Comparison of ENCODE assay signal across 41 mouse cellular contexts in the genomic region with DNA sequence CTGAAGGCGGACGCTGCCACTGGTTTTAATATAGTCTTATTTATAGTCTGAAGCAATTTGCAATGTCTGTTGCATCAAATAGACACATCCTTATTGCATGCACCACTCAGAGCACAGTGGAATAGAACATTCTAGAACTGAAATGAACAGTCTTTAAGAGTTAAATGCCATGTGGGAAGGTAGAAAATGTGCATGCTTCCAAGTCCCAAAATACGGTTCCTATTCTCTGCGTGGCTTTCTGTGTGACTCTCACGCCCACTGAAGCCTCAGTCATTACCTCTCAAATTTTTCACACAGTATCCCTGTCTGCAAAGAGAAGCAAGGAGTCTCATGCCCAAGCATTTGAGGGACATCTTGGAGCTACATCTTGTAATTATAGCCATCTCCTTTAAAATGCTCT. TPM values are rescaled to one million over a fixed set of nuclear protein-coding genes. Genes with fewer than 3 reads are reported as not detected.
"Had no signal": no experiment of that assay in that cellular context is flagged by ENCODE, and none has a peak within 500 bp of the region (broad histone marks: within the 10 kb centered on the region; RNA-seq: fewer than 3 reads in every experiment).

No protein-coding gene starts in this region.

- H3K4me3 ChIP-seq: heart, embryonic 12.5 days; heart, embryonic 13.5 days; heart, embryonic 15.5 days; hindbrain, embryonic 10.5 days; hindbrain, embryonic 12.5 days; hindbrain, embryonic 13.5 days; hindbrain, embryonic 15.5 days; intestine, embryonic 15.5 days; kidney, embryonic 15.5 days; layer of hippocampus, adult 2 months; left cerebral cortex, adult 2 months had no signal

- H3K27me3 ChIP-seq: heart, embryonic 12.5 days; heart, embryonic 13.5 days; heart, embryonic 15.5 days; hindbrain, embryonic 12.5 days; hindbrain, embryonic 13.5 days; hindbrain, embryonic 15.5 days; intestine, embryonic 15.5 days; kidney, embryonic 15.5 days had no signal

- H3K9ac ChIP-seq: heart, embryonic 12.5 days; heart, embryonic 13.5 days; heart, embryonic 15.5 days; hindbrain, embryonic 12.5 days; hindbrain, embryonic 13.5 days; hindbrain, embryonic 14.5 days; hindbrain, embryonic 15.5 days; intestine, embryonic 15.5 days; kidney, embryonic 15.5 days had no signal

- H3K4me2 ChIP-seq: heart, embryonic 11.5 days; heart, embryonic 12.5 days; heart, embryonic 13.5 days; heart, embryonic 15.5 days; hindbrain, embryonic 12.5 days; hindbrain, embryonic 13.5 days; hindbrain, embryonic 14.5 days; hindbrain, embryonic 15.5 days; intestine, embryonic 15.5 days; kidney, embryonic 15.5 days had no signal

- H3K9me3 ChIP-seq: heart, embryonic 12.5 days; heart, embryonic 13.5 days; heart, embryonic 15.5 days; hindbrain, embryonic 10.5 days; hindbrain, embryonic 12.5 days; hindbrain, embryonic 13.5 days; hindbrain, embryonic 15.5 days; intestine, embryonic 15.5 days; kidney, embryonic 15.5 days had no signal

- H3K4me1 ChIP-seq: hindbrain, embryonic 10.5 days; hindbrain, embryonic 12.5 days; hindbrain, embryonic 13.5 days; hindbrain, embryonic 15.5 days had no signal

- DNase-seq: heart, postnatal 10 days; heart, postnatal 14 days; heart, postnatal 4 days; kidney, adult 11 months; kidney, adult 18-20 months; kidney, adult 2 months; kidney, adult 8-10 months; kidney, adult 9 months; kidney, postnatal 10 days; kidney, postnatal 14 days; kidney, postnatal 25 days; kidney, postnatal 36 days; kidney, postnatal 4 days; layer of hippocampus, adult 9-11 months; layer of hippocampus, postnatal 36 days had no signal

- H3K27ac ChIP-seq: heart, embryonic 13.5 days; heart, embryonic 15.5 days; hindbrain, embryonic 10.5 days; hindbrain, embryonic 12.5 days; hindbrain, embryonic 13.5 days; hindbrain, embryonic 14.5 days; hindbrain, embryonic 15.5 days; hindbrain, postnatal 0 days; intestine, embryonic 15.5 days; kidney, embryonic 15.5 days; kidney, postnatal 0 days; layer of hippocampus, adult 2 months; left cerebral cortex, adult 2 months had no signal

- H3K36me3 ChIP-seq: heart, embryonic 12.5 days; heart, embryonic 13.5 days; heart, embryonic 15.5 days; hindbrain, embryonic 10.5 days; hindbrain, embryonic 12.5 days; hindbrain, embryonic 13.5 days; hindbrain, embryonic 15.5 days; intestine, embryonic 15.5 days; kidney, embryonic 15.5 days had no signal

- ATAC-seq: hindbrain, embryonic 16.5 days; hindbrain, postnatal 0 days; inflammation-experienced regulatory T-cells, adult 6 months; intestine, embryonic 15.5 days; intestine, postnatal 0 days had no signal

RNA-seq across cellular contexts. Expression of a gene that starts 19.4 kb away (rescaled TPM):
- total RNA-seq: hematopoietic stem cell, adult 5-6 weeks; hindbrain, postnatal 0 days; layer of hippocampus, adult 18-20 months; layer of hippocampus, adult 2 months; layer of hippocampus, adult 8-10 months; layer of hippocampus, postnatal 36 days; left cerebral cortex, adult 18-20 months; left cerebral cortex, adult 2 months; left cerebral cortex, adult 8-10 months had no signal
- polyA plus RNA-seq: heart, embryonic 14.5 days; hindbrain, embryonic 10.5 days; hindbrain, embryonic 11.5 days; hindbrain, embryonic 12.5 days; hindbrain, embryonic 13.5 days; inflammation-experienced regulatory T-cells, adult 6 months; intestine, embryonic 14.5 days; intestine, embryonic 15.5 days had no signal
